Mouse (Mus musculus): ENCODE results near the gene Cox8b.

Gene Cox8b

GRCm38 (mm10) chr7:140874224-140874623 is 26.0 kb downstream of the Cox8b start:
- no peak for DNase-seq (ENCODE audit: low read depth, low spot score)

GRCm38 (mm10) chr7:140864761-140865160 is 35.5 kb downstream of the Cox8b start:
- no peak for DNase-seq (ENCODE audit: low read depth, low spot score)

GRCm38 (mm10) chr7:140860728-140861127 is 39.5 kb downstream of the Cox8b start:
- DNase-seq (ENCODE audit: low read depth, low spot score) = no peak

- DNase-seq (ENCODE audit: low read depth, low spot score) = no peak
Measured at GRCm38 (mm10) chr7:140859997-140860396, 40.2 kb downstream of the Cox8b start.

GRCm38 (mm10) chr7:140858746-140859145 is 41.5 kb downstream of the Cox8b start:
- DNase-seq (ENCODE audit: low read depth, low spot score) = no peak

GRCm38 (mm10) chr7:140857550-140858505 is 42.4 kb downstream of the Cox8b start, which contains the start of gene Bet1l:
Gene Bet1l (minus strand): TSS chr7:140857577.
- DNase-seq (ENCODE audit: low read depth, low spot score) = no peak

GRCm38 (mm10) chr7:140856785-140857549 is 43.3 kb downstream of the Cox8b start, which contains the start of gene Ric8a:
Gene Ric8a (plus strand): TSS chr7:140856957.
- DNase-seq (ENCODE audit: low read depth, low spot score) = peak; percentile 88

GRCm38 (mm10) chr7:140855860-140856784 is 44.1 kb downstream of the Cox8b start, which contains the start of gene Gm45785:
Gene Gm45785 (minus strand): TSS chr7:140856331.
- peak; percentile 92 for DNase-seq (ENCODE audit: low read depth, low spot score)

GRCm38 (mm10) chr7:140855181-140855580 is 45.1 kb downstream of the Cox8b start:
- no peak for DNase-seq (ENCODE audit: low read depth, low spot score)

- no peak for DNase-seq (ENCODE audit: low read depth, low spot score)
Measured at GRCm38 (mm10) chr7:140854483-140854882, 45.8 kb downstream of the Cox8b start.

GRCm38 (mm10) chr7:140853386-140853785 is 46.9 kb downstream of the Cox8b start:
- DNase-seq (ENCODE audit: low read depth, low spot score) = no peak

- DNase-seq (ENCODE audit: low read depth, low spot score) = no peak
Measured at GRCm38 (mm10) chr7:140851916-140852315, 48.3 kb downstream of the Cox8b start.

Measured in skeletal muscle tissue, adult 2 months (tissue).